Mouse (Mus musculus): ENCODE measurements around the gene Trpv1.

DNA sequence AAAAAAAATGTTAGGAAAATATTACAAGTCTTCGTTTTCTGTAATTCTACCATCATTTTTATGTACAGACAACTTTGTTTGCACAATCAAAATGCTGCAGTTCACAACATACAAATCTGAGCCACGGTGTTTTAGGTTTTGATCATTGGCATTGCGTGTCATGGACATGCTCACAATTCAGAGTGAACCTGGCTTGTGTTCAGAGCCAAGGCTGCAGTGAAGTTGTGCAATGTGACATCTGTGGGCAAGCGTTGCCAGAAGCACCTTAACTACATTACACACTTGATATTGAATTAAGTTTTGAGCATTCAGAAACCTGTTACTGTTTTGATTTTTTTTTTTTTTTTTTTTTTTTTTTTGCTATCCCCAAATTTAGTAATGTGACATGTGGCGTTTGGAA, 4.0 kb upstream of the Trpv1 start:
- TF ChIP-seq CTCF (IDR thresholded peaks at IDR 0.05) (no peak), POLR2A (IDR thresholded peaks at IDR 0.05; ENCODE audit: insufficient read depth, low read depth, low read length) (no peak), EP300 (IDR thresholded peaks at IDR 0.05; ENCODE audit: insufficient read depth, low read depth, low read length) (no peak)
